Mouse (Mus musculus) MEL (cell line): ENCODE results near the gene Ncoa6. TPM values are rescaled to one million over a fixed set of nuclear protein-coding genes. Genes with fewer than 3 reads are reported as not detected.

Experiments used
- DNase-seq: peaks from one replicate; pipeline ENCODE4 v3.0.0; 2011; ENCODE audit warnings: low read depth, low spot score
- H3K27ac ChIP-seq: 2 replicates; pipeline ENCODE4 v1.5.1; 2012; ENCODE audit warnings: low read depth, mild to moderate bottlenecking, control low read depth, low read length, moderate library complexity; ENCODE audit not compliant: control insufficient read depth
- H3K27me3 ChIP-seq, 2 experiments: fragments of 150-350 bp in 1 of 2; sonication (generic) in 1 of 2; 2 replicates each; pipeline ENCODE4 v1.6.1; 2012; ENCODE audit warnings: low read length in 2 of 2, mild to moderate bottlenecking in 2 of 2, improper control_type of control experiment in 1 of 2, moderate library complexity in 1 of 2; ENCODE audit not compliant: insufficient read depth in 2 of 2, control insufficient read depth in 1 of 2
- H3K36me3 ChIP-seq, 2 experiments: 2 replicates each; pipeline ENCODE4 v1.6.1; 2012 to 2014; ENCODE audit warnings: low read length in 2 of 2, improper control_type of control experiment in 1 of 2, inconsistent platforms in 1 of 2, mild to moderate bottlenecking in 1 of 2; ENCODE audit not compliant: insufficient read depth in 2 of 2, control insufficient read depth in 1 of 2
- H3K4me1 ChIP-seq, 2 experiments: fragments of 150-350 bp in 1 of 2; sonication (generic) in 1 of 2; 2 replicates each; pipeline ENCODE4 v1.6.1; 2012; ENCODE audit warnings: low read length in 2 of 2, improper control_type of control experiment in 1 of 2, mild to moderate bottlenecking in 1 of 2; ENCODE audit not compliant: insufficient read depth in 2 of 2, control insufficient read depth in 1 of 2
- H3K4me3 ChIP-seq, 2 experiments: fragments of 150-350 bp in 1 of 2; sonication (generic) in 1 of 2; 2 replicates each; pipeline ENCODE4 v1.5.1; 2012; ENCODE audit warnings: low read depth in 2 of 2, low read length in 2 of 2, mild to moderate bottlenecking in 2 of 2, moderate library complexity in 2 of 2, control low read depth in 1 of 2, improper control_type of control experiment in 1 of 2; ENCODE audit not compliant: control insufficient read depth in 1 of 2, insufficient read depth in 1 of 2
- H3K79me2 ChIP-seq: 2 replicates; pipeline ENCODE4 v1.6.1; 2012; ENCODE audit warnings: mild to moderate bottlenecking, low read length, moderate library complexity; ENCODE audit not compliant: control insufficient read depth, poor library complexity, insufficient read depth
- H3K9ac ChIP-seq: 2 replicates; pipeline ENCODE4 v1.6.1; 2012; ENCODE audit warnings: low read depth, mild to moderate bottlenecking, control low read depth, low read length, moderate library complexity; ENCODE audit not compliant: control insufficient read depth, poor library complexity, severe bottlenecking
- H3K9me3 ChIP-seq: fragments of 150-350 bp; sonication (generic); replicated peaks from 2 replicates; pipeline ENCODE4 v1.6.1; 2012; ENCODE audit warnings: mild to moderate bottlenecking, low read length, improper control_type of control experiment, moderate library complexity; ENCODE audit not compliant: insufficient read depth
- BHLHE40 ChIP-seq: IDR thresholded peaks from 2 replicates; pipeline ENCODE4 v1.6.1; 2012; ENCODE audit warnings: low read depth, mild to moderate bottlenecking, inconsistent platforms, low read length, improper control_type of control experiment, borderline replicate concordance
- CHD2 ChIP-seq: IDR thresholded peaks from 2 replicates; pipeline ENCODE4 v1.6.1; 2011; ENCODE audit warnings: low read length, improper control_type of control experiment
- CTCF ChIP-seq, 3 experiments: IDR thresholded peaks in 2 of 3; conservative IDR thresholded peaks in 1 of 3; 2 replicates each; pipeline ENCODE4 v1.5.1; 2011 to 2012; ENCODE audit warnings: low read length in 3 of 3, low read depth in 2 of 3, mild to moderate bottlenecking in 2 of 3, improper control_type of control experiment in 1 of 3, inconsistent platforms in 1 of 3, mixed read lengths in 1 of 3, moderate library complexity in 1 of 3; ENCODE audit not compliant: control insufficient read depth in 1 of 3, insufficient read depth in 1 of 3, poor library complexity in 1 of 3, severe bottlenecking in 1 of 3
- EP300 ChIP-seq, 2 experiments: IDR thresholded peaks; 2 replicates each; pipeline ENCODE4 v1.6.1; 2011; ENCODE audit warnings: improper control_type of control experiment in 2 of 2, low read length in 2 of 2, low read depth in 1 of 2, mild to moderate bottlenecking in 1 of 2
- ETS1 ChIP-seq: IDR thresholded peaks from 2 replicates; pipeline ENCODE4 v1.6.1; 2012; ENCODE audit warnings: low read depth, mild to moderate bottlenecking, inconsistent platforms, low read length, improper control_type of control experiment, moderate library complexity
- GABPA ChIP-seq: IDR thresholded peaks from 2 replicates; pipeline ENCODE4 v1.6.1; 2012; ENCODE audit warnings: low read depth, mild to moderate bottlenecking, inconsistent platforms, low read length, improper control_type of control experiment, moderate library complexity
- GATA1 ChIP-seq: IDR thresholded peaks from 2 replicates; pipeline ENCODE4 v1.6.1; 2011; ENCODE audit warnings: low read depth, low read length, improper control_type of control experiment
- HCFC1 ChIP-seq: IDR thresholded peaks from 2 replicates; pipeline ENCODE4 v1.6.1; 2012; ENCODE audit warnings: low read depth, mild to moderate bottlenecking, inconsistent platforms, low read length, improper control_type of control experiment, moderate library complexity
- KAT2A ChIP-seq: conservative IDR thresholded peaks from 2 replicates; pipeline ENCODE4 v1.6.1; 2012; ENCODE audit warnings: low read depth, low read length, improper control_type of control experiment, inconsistent platforms
- MAX ChIP-seq: IDR thresholded peaks from 2 replicates; pipeline ENCODE4 v1.6.1; 2011; ENCODE audit warnings: low read length, improper control_type of control experiment
- MAZ ChIP-seq: IDR thresholded peaks from 2 replicates; pipeline ENCODE4 v1.6.1; 2012; ENCODE audit warnings: low read depth, mild to moderate bottlenecking, inconsistent platforms, low read length, improper control_type of control experiment
- MYB ChIP-seq: IDR thresholded peaks from 2 replicates; pipeline ENCODE4 v1.6.1; 2011; ENCODE audit warnings: mild to moderate bottlenecking, low read depth, low read length, improper control_type of control experiment
- POLR2A ChIP-seq, 2 experiments: IDR thresholded peaks; 2 replicates each; pipeline ENCODE4 v1.6.1; 2011 to 2012; ENCODE audit warnings: low read length in 2 of 2, mild to moderate bottlenecking in 2 of 2, control low read depth in 1 of 2, improper control_type of control experiment in 1 of 2, low read depth in 1 of 2, moderate library complexity in 1 of 2; ENCODE audit not compliant: control insufficient read depth in 1 of 2, insufficient read depth in 1 of 2, poor library complexity in 1 of 2
- POLR2AphosphoS5 ChIP-seq: IDR thresholded peaks from 2 replicates; pipeline ENCODE4 v1.6.1; 2012; ENCODE audit warnings: low read depth, borderline replicate concordance, mild to moderate bottlenecking, inconsistent platforms, low read length, moderate library complexity, mixed read lengths
- RCOR1 ChIP-seq: IDR thresholded peaks from 2 replicates; pipeline ENCODE4 v1.6.1; 2012; ENCODE audit warnings: low read depth, mild to moderate bottlenecking, inconsistent platforms, low read length, improper control_type of control experiment
- SIN3A ChIP-seq: IDR thresholded peaks from 2 replicates; pipeline ENCODE4 v1.6.1; 2012; ENCODE audit warnings: low read length, improper control_type of control experiment, inconsistent platforms
- SMC3 ChIP-seq: IDR thresholded peaks from 2 replicates; pipeline ENCODE4 v1.6.1; 2011; ENCODE audit warnings: low read depth, low read length, improper control_type of control experiment
- UBTF ChIP-seq: IDR thresholded peaks from 2 replicates; pipeline ENCODE4 v1.6.1; 2012; ENCODE audit warnings: low read depth, mild to moderate bottlenecking, inconsistent platforms, low read length, improper control_type of control experiment, moderate library complexity, borderline replicate concordance; ENCODE audit not compliant: insufficient read depth
- USF1 ChIP-seq: IDR thresholded peaks from 2 replicates; pipeline ENCODE4 v1.6.1; 2014; ENCODE audit warnings: low read depth, mild to moderate bottlenecking, inconsistent platforms, low read length, improper control_type of control experiment, moderate library complexity
- USF2 ChIP-seq, 2 experiments: IDR thresholded peaks; 2 replicates each; pipeline ENCODE4 v1.6.1; 2011 to 2012; ENCODE audit warnings: improper control_type of control experiment in 2 of 2, low read length in 2 of 2, borderline replicate concordance in 1 of 2, inconsistent platforms in 1 of 2, low read depth in 1 of 2, mild to moderate bottlenecking in 1 of 2; ENCODE audit not compliant: insufficient read depth in 1 of 2
- ZKSCAN1 ChIP-seq: IDR thresholded peaks from 2 replicates; pipeline ENCODE4 v1.6.1; 2012; ENCODE audit warnings: low read depth, mild to moderate bottlenecking, inconsistent platforms, low read length, improper control_type of control experiment, moderate library complexity
- ZMIZ1 ChIP-seq: IDR thresholded peaks from 2 replicates; pipeline ENCODE4 v1.6.1; 2012; ENCODE audit warnings: low read depth, mild to moderate bottlenecking, inconsistent platforms, low read length, improper control_type of control experiment, moderate library complexity
- polyA plus RNA-seq, 2 experiments: library from polyadenylated mRNA; stranded (reverse) in 1 of 2; unstranded in 1 of 2; fragments of >175 nt in 1 of 2; fragments of >200 nt in 1 of 2; gene quantifications; 2 replicates each; pipeline versions ENCODE4 v1.2.1 to v1.2.4; 2012; ENCODE audit warnings: low replicate concordance in 2 of 2, low read depth in 1 of 2; ENCODE audit not compliant: insufficient read length in 2 of 2, insufficient read depth in 1 of 2, missing spikeins in 1 of 2
- total RNA-seq: library from RNA; depleted of rRNA; stranded (reverse); fragments of 300-350 nt; gene quantifications from 2 replicates; pipeline ENCODE4 v1.2.3, GENCODE M21; 2012

The Ncoa6 gene
- total and polyA plus RNA-seq, 3 experiments, result 4.0 to 29.7 TPM; not detected in 1

- no peaks in the 10 kb centered on the region for H3K9me3 ChIP-seq
- no peak overlapping the region for H3K27ac ChIP-seq
- DNase-seq, result no peak
- H3K27me3 ChIP-seq, result peaks cover 2 to 4% of the 10 kb centered on the region in 2 experiments; a peak in 3 of 4 replicates
- no peaks in the 10 kb centered on the region for H3K79me2 ChIP-seq
- no peak overlapping the region for H3K9ac ChIP-seq
- TF ChIP-seq POLR2A (IDR thresholded peaks at IDR 0.05; ENCODE audit: control insufficient read depth in 1 of 2, insufficient read depth in 1 of 2, low read depth in 1 of 2, low read length in 2 of 2, poor library complexity in 1 of 2) (no peak), POLR2AphosphoS5 (no peak), SMC3 (no peak)
- peaks cover 2 to 3% of the 10 kb centered on the region in 2 experiments; a peak in 1 of 4 replicates for H3K4me1 ChIP-seq
- peaks cover 0 to 3% of the 10 kb centered on the region in 2 experiments; a peak in 2 of 4 replicates for H3K36me3 ChIP-seq
- H3K4me3 ChIP-seq, result no peak overlapping the region
Observed at GRCm38 (mm10) chr2:155372451-155372850, 101.2 kb downstream of the Ncoa6 start.

- Histone ChIP-seq H3K27ac (peak overlapping the region; percentile 48), H3K4me1 (peaks cover 2 to 3% of the 10 kb centered on the region in 2 experiments; a peak in 2 of 4 replicates)
- peak; percentile 72 for DNase-seq
Observed at GRCm38 (mm10) chr2:155369333-155369883, 104.3 kb downstream of the Ncoa6 start.

GRCm38 (mm10) chr2:155367635-155368284, 105.9 kb downstream of the Ncoa6 start:
- Histone ChIP-seq H3K27me3 (no peaks in the 10 kb centered on the region), H3K79me2 (no peaks in the 10 kb centered on the region), H3K36me3 (peaks cover 0 to 6% of the 10 kb centered on the region in 2 experiments; a peak in 2 of 4 replicates), H3K4me1 (peaks cover 2 to 14% of the 10 kb centered on the region in 2 experiments; a peak in 3 of 4 replicates), H3K4me3 (no peak overlapping the region)
- DNase-seq, result no peak
- TF ChIP-seq USF2 (IDR thresholded peaks at IDR 0.05; ENCODE audit: borderline replicate concordance in 1 of 2, insufficient read depth in 1 of 2, low read depth in 1 of 2, low read length in 2 of 2), result no peak
- TF ChIP-seq MAZ, result no peak
- TF ChIP-seq USF1, result no peak
- no peak for TF ChIP-seq MYB
- TF ChIP-seq ZMIZ1, result no peak
- no peak for TF ChIP-seq ETS1
- no peak for TF ChIP-seq CTCF (IDR thresholded peaks at IDR 0.05 in 2 of 3, conservative IDR thresholded peaks at IDR 0.05 in 1 of 3; ENCODE audit: control insufficient read depth in 1 of 3, insufficient read depth in 1 of 3, low read depth in 2 of 3, low read length in 3 of 3, poor library complexity in 1 of 3, severe bottlenecking in 1 of 3)
- no peak for TF ChIP-seq HCFC1
- TF ChIP-seq GATA1, result no peak
- TF ChIP-seq GABPA, result no peak
- TF ChIP-seq UBTF, result no peak
- TF ChIP-seq MAX, result no peak
- TF ChIP-seq ZKSCAN1, result no peak
- no peak for TF ChIP-seq BHLHE40
- TF ChIP-seq CHD2, result no peak
- TF ChIP-seq, all 39 proteins: peak for 0
- H3K9me3 ChIP-seq, result no peaks in the 10 kb centered on the region
- no peak overlapping the region for H3K9ac ChIP-seq
- no peak overlapping the region for H3K27ac ChIP-seq

More at GRCm38 (mm10) chr2:155369333-155369883, 104.3 kb downstream of the Ncoa6 start:
- Histone ChIP-seq H3K36me3 (peaks cover 0 to 3% of the 10 kb centered on the region in 2 experiments; a peak in 2 of 4 replicates), H3K9me3 (no peaks in the 10 kb centered on the region), H3K9ac (peak overlapping the region; percentile 54), H3K79me2 (no peaks in the 10 kb centered on the region), H3K27me3 (no peaks in the 10 kb centered on the region; a peak in 1 of 4 replicates), H3K4me3 (peak overlapping the region; percentile 47 to 57)
- TF ChIP-seq SIN3A (peak; percentile 41; the same call in 1 of the 2 replicates), EP300 (IDR thresholded peaks at IDR 0.05; ENCODE audit: low read depth in 1 of 2, low read length in 2 of 2) (peak in 1 of 2 experiments; percentile 8; a peak in 1 of 4 replicates), ETS1 (no peak), RCOR1 (no peak), BHLHE40 (no peak), POLR2A (IDR thresholded peaks at IDR 0.05; ENCODE audit: control insufficient read depth in 1 of 2, insufficient read depth in 1 of 2, low read depth in 1 of 2, low read length in 2 of 2, poor library complexity in 1 of 2) (no peak), KAT2A (no peak)
